Mouse (Mus musculus): ENCODE results near the gene Chil1.

DNA sequence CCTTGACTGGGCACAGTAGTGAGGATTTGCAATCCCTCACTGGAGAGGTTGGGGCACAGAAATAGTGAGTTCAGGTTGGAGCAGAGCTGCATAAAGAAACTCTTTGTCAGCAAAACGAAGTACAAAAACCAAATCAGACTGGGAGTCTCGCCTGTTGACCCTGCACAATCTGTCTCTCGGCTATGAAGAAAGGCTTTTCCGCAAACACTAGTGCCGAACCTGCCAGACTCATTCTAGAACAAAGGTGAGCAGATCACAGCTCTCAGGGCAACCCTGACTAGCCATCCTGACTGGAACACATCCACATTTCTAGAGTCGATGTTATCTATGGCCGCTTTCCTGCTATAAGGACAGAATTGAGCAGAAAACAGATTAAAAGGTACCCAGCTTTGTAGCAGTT is 8.9 kb upstream of the Chil1 start:
- TF ChIP-seq POLR2A (IDR thresholded peaks at IDR 0.05; ENCODE audit: insufficient read depth, low read depth, low read length) (no peak), CTCF (IDR thresholded peaks at IDR 0.05; ENCODE audit: insufficient read depth, low read depth, low read length) (no peak)

All from olfactory bulb, adult 2 months (tissue).